Mouse (Mus musculus): ENCODE measurements around the gene Lhx3.

Lhx3 gene

DNA sequence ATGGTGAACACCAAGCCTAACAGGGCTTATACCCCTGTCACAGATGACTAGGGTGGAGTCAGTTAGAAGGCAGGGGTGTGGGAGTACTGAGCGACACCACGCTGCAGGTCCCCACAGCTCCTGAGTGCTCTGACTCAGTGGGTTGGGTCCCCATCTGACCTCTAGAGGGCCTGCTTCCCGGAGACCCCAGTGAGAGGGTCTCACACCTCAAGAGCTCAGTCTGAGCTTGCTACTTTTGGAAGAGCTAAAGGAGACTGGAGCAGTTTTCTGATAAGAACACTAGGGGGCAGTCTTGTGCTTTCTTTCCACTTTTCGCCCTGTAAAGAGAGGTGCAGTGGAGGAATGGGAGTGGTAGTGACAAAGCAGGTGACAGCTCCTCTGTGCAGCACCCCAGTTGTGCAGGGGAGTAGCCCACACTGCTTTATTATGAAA lies 54.2 kb downstream of the Lhx3 start:
- in situ Hi-C loops (cut with MboI; ENCODE audit: unreplicated experiment in 2 of 2) = loop anchor here (5.0 to 10.0 kb wide), 3 partner anchors 291 to 418 kb away; partner anchors contain the start of gene Sec16a (in 2 of the 2)

GRCm38 (mm10) chr2:26153295-26153694 lies 54.8 kb downstream of the Lhx3 start:
- in situ Hi-C loops (cut with MboI; ENCODE audit: unreplicated experiment in 2 of 2) = loop anchor here (5.0 to 10.0 kb wide), 3 partner anchors 292 to 419 kb away; partner anchors contain the start of gene Sec16a (in 2 of the 2)

Measured in v-Abl transformed pro-B cells (cell line).